Mouse (Mus musculus): Measurements from ENCODE around the gene Hoxa6. TPM values are rescaled to one million over a fixed set of nuclear protein-coding genes. Genes with fewer than 3 reads are reported as not detected.

Hoxa6 gene
- not detected for total RNA-seq (2021)
- long read RNA-seq, result 0 reads

DNA sequence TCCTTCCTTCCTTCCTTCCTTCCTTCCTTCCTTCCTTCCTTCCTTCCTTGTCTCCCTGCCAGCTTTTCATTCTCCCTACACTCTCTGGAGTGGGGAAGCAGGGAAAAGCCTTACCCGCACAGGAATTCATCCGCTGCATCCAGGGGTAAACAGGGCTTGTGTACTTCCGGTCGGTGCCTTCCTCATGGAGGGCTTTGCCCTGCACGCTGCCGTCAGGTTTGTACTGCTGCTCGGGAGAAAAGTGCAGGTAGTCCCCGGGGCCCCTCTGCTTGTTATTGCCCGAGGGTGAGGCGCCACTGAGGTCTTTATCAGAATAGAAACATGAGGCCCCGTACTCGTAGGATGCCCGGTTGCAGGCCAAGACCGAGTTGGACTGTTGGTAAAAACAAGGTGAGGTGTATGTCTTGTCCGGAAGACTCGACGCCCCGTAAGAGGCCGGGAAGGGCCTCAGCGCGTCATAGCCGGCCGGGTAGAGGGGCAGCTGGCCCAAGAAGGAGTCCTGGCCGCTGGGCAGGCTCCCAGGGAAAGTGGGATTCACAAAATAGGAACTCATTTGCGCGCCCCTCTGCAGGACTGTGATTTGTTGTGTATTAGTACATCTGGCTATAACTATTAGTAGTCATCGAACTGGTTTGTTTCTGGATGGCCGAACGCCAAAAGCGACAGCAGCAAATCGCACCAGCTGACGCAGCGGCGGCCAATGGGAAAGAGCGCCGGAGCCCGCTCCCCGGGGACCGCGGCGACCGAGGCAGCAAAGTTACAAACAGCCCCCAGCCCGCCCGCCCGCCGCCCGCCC, at the start of gene Hoxa6:
TSS of gene Hoxa6 (minus strand) at position 651 of the 796 bp plus-strand sequence.
- DNase-seq (ENCODE audit: low spot score in 2 of 2), result no peak

DNA sequence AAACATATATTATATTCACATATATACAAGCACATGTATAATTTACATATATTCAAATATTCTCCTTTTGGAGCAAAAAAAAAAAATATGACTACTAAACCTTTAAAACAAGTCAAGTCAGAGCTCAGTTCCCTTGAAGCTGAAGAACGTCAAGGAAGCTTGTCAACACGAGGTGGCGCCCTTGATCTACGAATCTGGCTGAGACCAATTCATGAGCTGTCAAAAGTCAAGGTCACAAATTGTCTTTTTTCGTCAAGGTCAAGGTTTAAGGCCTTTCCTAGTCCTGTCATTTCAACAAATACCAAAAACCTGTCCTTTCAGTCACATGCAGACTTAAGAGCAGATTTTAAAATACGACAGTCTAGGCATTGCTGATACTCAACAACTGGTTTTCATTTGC, 48.4 kb upstream of the Hoxa6 start:
- peak; percentile 79 to 84 for DNase-seq (ENCODE audit: low spot score in 2 of 2)

DNA sequence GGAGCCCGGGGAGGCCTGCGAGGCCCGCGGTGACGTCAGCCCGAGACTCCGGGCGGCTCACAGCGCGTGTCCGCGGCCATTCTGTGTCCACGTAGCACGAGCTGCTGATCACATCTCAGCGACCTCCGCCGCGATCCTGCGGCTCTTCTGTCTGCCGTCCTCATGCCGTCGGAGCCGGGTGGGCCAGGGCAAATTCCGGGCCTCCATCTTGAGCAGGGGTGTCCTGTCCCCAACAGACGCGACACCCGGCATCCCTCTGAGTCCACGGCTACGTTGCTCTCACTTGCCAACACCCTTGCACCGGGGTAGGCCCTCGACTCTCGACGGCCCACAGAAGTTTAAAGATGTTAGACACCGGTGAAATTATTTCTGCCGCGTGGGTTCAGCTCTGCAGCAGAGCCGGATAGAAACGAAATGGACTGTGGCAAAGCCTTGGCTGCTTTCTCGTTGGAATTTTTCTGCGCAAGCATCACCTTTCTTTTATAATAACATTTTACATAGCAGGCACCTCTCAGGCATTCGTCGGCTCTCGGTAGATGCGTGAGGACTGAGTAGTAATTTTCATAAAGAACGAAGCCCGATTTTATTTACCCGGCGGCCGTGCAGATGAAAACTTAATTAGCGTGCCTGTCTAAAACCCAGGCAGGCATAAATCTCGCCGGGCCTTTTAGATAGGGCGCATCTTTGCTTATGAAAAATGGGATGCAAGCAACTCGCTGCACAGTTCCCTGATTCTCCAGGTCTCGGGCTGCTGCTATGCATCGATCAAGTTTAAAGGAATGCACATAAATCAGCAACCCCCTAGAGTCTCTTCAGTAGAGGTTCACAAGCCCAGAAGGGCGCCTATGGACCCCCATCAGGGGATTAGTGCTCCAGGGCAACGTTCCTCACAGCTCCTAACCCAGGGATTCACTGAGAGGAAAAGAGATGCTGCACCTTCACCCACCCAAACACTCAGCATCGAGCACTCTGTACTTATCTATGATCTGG, 45.3 kb upstream of the Hoxa6 start:
- DNase-seq (ENCODE audit: low spot score in 2 of 2), result no peak

DNA sequence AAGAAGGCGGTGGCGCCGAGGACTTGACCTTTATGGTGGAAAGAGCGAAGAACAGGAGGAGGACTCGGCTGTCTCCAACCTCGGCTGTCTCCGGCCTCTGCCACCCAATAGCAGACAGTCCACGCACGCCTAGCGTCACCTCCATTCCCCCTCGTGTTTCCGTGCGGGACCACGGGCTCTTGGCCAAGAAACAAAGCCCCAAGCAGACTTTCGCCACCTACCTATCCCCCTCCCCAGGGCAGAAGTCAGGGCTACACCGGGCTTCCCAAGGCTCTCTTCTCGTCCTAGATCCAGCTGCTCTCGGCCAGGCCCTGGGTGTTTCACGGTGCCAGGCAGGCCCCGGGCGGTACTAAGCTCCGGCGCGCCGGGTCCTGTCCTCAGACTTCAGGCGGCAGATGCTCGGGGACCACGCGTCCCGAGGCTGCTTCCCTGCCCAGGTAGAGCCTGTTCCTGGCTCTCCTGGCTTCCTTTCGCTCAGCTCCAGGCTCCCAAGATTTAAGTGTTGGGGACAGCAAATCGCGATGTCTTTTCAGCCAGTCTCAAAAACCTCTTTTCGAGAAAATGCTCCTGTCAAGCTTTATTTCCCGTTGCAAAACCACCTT, 44.4 kb upstream of the Hoxa6 start:
- no peak for DNase-seq (ENCODE audit: low spot score in 2 of 2)

DNA sequence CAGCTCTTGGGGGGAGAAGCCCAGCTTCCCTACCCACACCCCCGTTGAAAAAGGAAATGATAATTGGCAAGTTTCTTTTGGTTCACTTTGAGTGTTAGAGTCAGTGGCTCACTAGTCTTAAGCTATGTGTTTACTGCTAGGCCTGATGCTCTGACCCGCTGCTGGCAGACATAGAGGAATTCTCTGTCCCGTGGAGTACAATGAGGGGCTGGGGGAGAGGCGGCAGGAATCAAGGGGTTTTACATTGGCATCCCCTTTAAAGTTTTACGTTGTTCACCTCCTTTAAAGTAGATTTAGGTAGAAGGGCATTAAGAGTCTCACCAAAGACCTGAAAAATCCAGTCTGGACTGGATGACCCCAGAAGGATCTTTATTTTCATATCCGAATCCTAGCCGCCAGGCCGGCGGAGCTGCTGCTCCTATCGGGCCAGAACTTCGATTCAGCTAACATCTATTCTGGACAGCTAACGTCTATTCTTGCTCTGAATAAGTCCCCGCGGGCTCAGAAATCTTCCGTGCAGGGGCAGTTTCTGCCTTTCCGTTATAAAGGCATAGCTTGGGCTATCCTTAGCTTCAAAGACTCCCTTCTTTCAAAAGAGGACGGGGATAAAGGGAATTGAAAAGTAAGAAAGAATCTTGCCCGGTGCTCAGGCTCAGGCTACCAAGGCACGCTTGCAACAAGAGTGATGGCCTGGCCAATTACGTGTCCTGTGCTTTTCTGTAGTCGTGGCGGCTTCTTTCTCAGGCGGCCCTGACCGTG, 43.7 kb upstream of the Hoxa6 start:
- no peak for DNase-seq (ENCODE audit: low spot score in 2 of 2)

DNA sequence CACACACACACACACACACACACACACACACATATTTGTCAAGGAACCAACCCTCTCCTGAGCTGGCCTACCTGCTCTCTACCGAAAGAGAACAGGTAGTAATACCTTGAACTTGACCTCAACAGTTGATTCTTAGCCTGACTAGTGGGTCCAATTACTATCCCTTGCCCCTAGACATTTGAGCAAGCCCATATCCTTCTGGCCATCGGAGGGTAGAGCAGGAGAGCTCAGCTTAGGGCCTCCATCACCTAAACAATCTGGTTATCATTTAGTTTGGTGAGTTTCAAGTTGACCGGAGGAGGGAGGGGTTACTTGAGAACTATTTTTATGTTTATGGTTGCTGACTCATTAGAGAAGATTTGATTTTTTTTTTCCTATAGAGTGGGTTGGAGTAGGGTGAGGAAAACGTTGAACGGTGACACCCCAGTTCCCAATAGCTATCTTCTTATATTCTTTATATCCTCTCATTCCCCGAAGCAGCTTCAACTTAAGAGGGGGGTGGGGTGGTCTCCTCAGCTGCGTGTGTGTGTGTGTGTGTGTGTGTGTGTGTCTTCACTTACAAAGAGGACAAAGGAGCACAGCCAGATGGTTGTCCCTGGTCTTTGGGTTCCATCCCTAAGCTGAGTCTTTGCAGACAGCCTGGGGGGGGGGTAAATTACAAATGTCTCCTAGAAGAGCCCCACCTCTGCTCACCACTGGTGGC, 42.8 kb upstream of the Hoxa6 start:
- no peak for DNase-seq (ENCODE audit: low spot score in 2 of 2)

DNA sequence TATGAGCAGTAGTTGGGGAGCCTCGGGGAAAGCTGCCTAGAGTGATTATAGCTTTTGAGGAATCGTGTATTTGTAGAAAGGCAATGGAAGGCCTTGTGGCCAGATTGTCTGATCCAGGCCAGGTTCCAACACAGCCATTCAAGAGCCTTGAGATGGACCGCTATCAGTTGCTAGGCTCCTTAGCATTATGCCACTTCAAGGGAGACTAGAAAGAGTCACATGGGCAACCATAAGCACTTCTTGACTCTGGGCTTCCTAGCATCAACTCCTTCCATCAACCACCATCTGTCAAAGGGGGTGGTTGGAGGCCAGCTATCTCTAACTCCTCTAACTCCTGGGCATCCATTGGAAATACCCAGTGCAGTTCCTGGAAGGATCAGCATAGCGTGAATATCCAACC, 41.3 kb upstream of the Hoxa6 start:
- DNase-seq (ENCODE audit: low spot score in 2 of 2), result no peak

DNA sequence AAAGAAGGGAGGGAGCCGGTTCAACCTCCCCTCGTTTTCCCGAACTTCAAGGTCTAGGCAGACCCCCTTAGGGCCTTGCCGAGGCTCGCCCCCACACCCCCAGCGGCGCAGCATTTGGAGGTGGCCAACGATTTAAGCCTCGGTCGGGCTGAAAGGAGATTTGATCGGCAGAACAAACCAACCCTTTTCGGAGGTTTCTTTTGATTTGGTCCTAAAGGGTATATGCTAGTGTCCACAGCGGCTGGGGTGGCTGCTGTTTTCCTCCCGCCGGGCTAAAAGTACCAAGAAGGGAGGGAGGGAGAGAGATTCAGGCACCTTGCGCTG, 40.9 kb upstream of the Hoxa6 start:
- no peak for DNase-seq (ENCODE audit: low spot score in 2 of 2)

DNA sequence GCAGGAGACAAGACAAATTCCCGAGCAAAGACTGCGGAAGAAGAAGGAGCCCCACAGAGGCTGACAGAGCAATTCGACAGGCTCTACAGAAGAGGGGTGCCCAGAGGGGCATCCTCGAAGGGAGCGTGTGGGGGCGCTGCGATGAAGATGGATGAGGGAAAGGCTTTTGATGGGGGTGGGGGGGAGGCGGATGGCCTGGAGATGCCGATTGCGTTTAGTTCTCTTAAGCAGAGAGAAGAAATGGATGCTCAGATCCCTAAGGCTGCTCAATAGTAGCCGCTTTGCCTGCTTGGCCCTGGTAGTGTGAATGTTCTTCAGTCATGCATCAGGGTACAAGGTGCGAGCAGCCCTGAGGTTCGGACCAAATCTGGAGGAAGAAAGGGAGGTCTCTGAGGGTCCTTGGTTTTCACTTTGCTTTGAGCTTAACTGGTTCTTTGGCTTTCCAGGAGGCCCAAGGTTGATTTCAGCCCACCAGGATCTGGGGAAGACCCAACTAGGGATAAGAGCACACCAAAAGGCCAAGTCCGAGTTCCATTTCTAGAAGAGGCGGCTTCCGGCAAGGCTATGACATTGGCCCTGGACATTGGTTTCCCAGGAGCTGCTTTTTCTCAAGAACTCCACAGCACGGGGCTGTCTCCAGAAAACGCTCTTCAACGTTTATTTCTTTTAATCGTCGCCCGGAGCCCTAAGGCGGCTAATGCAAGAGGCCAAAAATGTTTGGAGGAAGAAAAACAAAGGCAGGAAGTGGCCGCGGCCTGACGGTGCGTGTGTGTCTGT, 40.3 kb upstream of the Hoxa6 start:
- no peak for DNase-seq (ENCODE audit: low spot score in 2 of 2)

DNA sequence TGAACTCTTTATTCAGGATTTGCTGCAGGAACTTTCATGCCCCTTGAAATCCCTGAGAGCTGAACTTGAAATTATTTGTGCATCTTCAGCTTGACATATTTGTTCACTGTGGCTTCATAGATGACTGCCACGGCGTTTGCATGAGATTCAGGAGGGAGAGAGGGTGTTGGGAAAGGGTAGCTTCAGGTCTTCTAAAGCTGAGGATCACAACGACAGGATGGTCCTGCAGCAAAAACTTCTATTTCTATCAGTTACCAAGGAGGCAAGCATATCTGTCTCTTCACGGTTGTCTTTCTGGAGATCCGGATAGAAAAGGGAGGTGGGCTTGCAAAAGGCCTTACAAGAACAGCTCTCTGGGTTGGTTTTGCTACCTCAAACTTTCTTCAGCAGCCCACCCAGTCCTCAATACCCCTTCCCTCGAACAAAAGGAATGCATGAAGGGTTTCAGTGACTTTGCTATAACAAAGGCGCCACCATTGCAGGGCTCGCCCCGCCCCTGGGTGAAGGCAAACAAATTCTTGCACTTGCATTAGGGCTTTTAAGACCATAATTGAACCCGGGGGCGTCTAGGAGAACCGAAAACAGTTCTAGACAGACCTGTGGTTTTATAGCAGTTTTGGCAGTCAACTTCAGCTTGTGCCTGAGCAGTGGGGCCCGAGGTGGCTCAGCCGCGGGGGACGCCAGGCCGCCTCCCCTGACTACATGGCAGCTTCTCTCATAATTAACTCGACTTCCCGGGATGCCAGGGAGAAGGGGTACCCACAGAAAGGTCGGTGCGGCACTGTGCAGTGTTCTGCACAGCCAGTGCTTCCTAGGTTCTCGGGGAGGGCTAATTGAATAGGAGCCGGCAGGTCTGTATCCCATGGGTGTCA, 39.5 kb upstream of the Hoxa6 start:
- DNase-seq (ENCODE audit: low spot score in 2 of 2), result no peak

DNA sequence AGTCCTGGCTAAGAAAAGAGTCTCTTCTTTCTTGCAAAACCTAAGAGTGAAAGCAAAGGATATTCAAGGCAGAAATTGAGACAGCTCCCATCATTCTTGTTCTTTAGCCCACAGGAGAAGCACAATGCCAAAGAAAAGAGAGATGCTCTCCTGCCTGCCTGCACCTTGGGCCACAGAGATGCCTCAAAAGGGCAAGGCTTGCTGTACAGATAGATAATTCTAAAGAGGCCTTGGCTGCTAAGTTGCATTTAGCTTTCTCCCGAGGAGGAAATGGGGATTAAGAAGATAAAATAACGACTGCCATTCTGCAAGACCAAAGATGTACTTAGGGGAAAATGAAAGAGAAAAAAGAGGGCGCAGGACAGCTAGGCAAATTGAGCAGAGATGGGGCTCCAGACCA, 38.4 kb upstream of the Hoxa6 start:
- DNase-seq (ENCODE audit: low spot score in 2 of 2), result no peak

DNA sequence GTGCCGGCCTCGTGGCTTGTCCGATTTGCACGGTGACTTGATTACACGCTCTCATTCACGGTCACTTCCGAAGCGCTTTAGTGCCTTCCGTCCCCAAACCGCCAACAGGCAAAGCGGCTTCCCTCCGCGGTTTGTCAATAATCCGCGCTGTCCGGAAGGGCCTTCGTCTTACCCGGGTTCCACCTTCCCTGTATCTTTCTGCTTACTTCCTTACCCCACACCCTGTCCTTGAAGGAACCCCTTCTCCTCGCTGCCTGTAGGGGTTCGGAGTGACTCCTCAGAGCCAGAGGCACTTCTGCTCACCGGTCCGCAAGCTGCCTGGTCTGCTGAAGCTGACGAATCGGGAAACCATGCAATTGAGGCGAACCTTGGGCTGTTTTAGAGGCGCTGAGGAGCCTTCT, 37.9 kb upstream of the Hoxa6 start:
- no peak for DNase-seq (ENCODE audit: low spot score in 2 of 2)

DNA sequence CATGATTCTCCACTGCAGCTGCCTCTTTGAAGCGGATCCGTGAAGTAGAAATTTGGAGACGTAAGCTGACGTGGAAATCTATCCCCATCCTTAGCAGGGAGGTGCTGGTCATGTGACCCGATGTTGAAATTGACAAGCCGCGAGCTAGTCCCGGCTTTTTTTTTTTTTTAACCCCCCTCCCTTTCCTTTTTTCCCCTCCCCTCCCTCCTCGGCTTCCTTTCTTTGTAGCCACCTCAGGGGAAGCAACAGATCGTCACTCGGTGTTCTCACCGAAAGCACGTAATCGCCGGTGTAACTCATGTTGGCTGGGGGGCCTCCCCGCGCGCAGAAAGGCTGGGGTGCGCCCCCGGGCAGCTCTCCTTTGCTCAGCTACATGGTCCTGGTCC, 37.2 kb upstream of the Hoxa6 start, which contains the start of gene Hoxa11:
TSS of gene Hoxa11 (minus strand) at position 54 of the 386 bp plus-strand sequence.
- no peak for DNase-seq (ENCODE audit: low spot score in 2 of 2)

DNA sequence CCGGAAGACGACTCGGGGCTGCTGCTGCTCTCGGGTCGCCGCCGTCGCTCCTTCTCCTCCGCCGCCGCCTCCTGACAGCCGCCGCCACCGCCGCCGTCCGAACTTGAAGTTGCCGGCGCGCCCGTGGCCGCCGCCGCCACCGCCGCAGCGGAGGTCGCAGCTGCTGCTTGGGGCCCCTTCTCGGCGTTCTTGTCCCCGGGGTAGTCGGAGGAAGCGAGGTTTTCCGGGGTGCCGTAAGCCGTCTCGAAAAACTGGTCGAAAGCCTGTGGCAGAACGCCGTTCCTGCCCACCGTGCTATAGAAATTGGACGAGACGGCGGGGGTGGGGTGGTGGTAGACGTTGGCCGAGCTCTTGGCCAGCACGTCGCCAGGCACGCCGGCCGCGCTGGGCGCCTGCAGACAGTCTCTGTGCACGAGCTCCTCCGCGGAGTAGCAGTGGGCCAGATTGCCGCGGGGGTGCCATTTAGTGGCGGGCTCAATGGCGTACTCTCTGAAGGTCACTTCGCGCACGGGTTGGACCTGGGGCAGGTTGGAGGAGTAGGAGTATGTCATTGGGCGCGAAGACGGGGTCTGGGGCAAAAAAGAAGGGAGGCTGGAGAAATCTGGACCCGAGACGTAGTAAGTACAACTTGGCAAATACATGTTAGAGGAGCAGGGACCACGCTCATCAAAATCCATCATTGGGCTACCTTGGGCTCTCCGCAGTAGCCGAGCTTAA, 36.7 kb upstream of the Hoxa6 start:
- DNase-seq (ENCODE audit: low spot score in 2 of 2), result no peak

DNA sequence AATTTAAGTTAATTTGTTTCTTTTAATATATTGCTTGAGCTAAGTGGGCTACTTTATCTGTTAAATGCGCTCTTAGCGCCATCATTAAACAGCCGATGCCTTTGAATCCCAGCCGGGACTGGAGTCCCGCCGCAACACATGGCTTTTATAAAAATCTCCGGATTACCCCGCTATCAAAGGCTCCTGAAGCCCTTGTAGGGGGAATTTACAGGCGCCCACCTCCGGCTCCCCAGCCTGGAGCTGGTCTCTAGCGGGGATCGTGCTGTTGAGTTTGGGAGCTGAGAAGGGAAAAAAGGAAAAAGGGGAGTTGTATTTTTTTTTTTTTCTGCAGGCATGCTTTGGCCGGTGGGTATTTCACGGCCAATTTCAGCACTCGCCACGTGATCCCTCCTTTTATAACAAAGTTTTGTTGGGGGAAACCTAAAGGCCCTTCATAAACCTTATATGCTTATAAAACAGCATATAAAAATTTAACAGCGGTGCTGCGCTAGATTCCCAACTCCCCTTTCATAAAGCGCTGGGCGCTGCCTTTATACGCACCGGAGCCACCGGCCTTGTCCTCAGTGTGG, 36.0 kb upstream of the Hoxa6 start:
- no peak for DNase-seq (ENCODE audit: low spot score in 2 of 2)

DNA sequence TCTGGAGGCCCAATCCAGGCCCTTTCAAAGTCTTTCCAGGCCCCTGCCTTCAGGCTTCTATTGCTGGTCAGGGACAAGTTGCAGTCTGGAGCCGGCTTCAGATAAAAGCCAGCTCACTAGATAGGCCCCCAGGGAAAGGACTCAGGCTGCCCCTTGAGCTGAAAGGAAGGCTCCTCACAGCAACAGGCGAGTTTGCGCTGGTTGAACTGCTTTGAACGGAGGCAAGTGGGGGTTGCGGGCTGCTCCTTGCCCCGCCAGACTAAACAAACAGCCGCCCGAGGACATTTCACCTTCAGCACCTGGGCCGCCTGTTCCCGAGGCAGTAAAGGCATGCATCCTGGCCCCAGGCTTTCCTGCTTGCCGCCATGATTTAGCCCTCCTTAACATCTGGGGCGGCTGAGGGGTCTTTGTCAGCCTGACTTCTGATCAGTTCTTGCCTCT, 35.2 kb upstream of the Hoxa6 start:
- DNase-seq (ENCODE audit: low spot score in 2 of 2), result no peak

DNA sequence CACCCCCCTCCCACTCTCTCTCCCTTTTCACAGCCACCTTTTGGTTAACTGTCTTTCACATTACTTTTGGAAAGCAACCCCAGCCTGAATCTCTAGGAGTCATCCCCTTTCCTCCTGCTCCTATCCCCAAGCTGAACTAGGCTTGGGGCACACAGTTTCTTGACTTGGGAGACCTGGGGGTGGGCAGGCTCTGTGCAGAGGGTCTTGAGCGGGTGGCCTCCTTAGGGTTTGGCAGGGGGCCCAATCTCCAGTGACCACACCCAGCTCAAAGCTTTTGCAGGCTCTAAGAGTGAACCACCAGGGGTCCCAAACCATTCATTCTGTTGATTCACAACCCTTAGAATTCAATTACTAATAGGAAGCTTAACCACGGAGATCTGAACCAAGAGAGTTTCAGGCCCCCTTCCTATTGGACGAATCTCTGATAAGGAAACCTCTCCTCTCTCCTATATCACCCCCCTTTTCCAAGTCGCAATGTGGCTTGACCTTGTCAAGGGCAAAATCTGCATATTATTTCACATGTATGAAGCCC, 34.3 kb upstream of the Hoxa6 start:
- no peak for DNase-seq (ENCODE audit: low spot score in 2 of 2)

Measured in layer of hippocampus, postnatal 10 days (tissue).